Mouse (Mus musculus): ENCODE data around the gene Slc46a1.

The Slc46a1 gene

DNA sequence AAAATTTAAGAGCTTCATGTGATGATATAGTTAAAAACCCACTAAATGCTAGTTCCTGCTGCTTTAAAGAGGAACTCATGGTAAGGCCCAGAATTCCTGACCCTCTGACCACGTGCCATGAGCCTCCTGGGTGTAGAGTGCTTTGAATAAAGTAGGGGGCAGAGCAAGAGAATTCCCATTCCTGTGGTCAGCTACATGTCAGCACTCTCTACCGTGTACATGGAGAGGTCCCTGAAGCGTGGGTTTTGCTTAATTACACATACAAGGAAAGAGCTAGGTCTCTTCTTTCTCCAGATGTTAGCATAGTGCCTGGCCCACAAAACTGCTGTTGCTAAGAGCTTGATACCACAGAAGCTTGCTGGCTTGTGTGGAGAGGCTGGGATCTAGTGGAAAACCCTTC, 39.9 kb downstream of the Slc46a1 start:
- no peak for DNase-seq

DNA sequence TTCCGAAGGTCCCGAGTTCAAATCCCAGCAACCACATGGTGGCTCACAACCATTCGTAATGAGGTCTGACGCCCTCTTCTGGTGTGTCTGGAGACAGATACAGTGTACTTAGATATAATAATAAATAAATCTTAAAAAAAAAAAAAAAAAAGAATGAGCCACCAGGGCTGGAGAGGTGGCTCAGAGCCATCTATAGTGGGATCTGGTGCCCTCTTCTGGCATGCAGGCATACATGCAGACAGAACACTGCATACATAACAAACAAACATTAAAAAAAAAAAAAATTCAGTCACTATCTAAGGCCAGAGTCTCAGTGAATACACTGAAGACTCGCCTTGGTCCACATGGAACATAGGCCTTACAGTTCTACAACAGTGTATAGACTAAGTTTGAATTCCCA, 43.7 kb downstream of the Slc46a1 start:
- peak; percentile 40 to 52 for DNase-seq

DNA sequence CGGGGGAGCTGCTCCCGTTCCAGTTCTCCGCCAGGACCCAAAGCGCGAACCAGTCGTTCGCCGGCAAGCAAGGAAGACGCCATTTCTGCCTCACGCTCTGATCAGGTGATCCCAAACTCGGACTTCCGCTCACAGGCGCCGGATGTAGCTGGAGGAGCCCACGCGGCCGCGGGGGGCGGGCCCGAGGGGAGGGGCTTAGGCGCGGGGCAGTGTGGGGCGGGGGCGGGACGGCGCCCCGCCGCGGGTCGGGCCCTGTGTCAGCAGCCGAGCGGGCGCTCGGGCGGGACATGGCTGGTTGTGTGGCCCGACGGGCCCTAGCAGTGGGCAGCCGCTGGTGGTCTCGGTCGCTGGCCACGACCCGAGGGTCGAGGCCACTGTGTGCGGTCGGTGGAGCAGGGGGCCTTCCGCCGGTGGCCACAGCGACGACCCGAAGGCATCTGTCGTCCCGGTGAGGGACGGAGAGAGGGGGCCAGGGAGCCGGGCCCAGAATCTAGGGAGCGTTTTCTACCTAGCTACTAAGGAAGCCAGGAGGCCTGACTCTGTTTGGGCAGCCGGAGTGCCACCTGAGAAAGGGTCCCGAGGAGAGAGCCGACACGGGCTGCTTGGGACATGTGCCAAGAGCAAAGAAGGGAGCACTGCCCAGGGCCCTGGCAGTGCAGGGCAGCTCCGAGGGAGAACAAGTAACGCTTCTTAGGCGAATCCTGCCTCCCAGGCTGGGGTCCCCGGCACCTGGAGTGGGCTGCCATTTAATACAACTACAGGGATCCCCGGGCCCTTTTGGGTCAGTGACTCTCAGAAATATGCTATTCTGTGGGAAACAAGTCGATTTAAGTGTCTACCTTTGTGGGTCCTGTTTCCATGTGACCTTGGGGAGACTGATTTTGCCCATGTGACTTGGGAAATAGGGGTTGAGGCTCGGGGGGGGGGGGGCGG, 46.8 kb downstream of the Slc46a1 start, which contains the start of the genes Tmem199 and Poldip2:
TSS of gene Tmem199 (minus strand) at position 148 of the 933 bp plus-strand sequence.
TSS of gene Poldip2 (plus strand) at position 169 of the 933 bp plus-strand sequence.
- DNase-seq = peak; percentile 93

DNA sequence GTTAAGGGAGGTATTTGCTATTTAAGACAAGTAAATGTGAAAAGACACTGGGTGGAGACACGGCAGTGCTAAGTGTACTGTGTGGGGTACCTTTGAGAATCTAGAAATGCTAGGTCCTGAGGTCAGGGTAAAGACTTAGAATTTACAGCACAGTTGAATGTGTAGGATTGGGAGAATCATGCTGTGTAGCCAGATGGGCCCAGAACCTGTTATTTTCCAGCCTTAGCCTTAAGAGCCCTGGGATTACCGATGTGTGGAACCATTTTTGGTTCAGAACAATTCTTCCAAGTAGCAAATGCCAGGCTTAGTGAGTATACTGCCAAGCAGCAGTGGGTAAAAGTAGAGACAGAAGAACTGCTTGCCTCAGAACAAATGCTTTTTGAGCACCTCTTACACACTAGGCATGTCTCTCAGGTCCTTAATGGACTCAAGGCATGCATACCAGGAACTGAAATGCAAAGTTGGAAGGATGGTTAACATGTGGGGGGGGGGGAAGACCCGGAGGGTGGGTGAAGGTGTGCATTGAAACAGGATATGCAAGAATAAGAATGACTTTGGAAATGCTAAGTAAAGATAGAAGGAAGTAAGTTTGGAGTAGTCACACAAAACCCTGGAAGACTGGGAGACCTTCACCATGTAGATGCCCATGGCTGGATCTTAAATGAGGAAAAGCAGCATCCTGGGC, 47.8 kb downstream of the Slc46a1 start:
- no peak for DNase-seq

DNA sequence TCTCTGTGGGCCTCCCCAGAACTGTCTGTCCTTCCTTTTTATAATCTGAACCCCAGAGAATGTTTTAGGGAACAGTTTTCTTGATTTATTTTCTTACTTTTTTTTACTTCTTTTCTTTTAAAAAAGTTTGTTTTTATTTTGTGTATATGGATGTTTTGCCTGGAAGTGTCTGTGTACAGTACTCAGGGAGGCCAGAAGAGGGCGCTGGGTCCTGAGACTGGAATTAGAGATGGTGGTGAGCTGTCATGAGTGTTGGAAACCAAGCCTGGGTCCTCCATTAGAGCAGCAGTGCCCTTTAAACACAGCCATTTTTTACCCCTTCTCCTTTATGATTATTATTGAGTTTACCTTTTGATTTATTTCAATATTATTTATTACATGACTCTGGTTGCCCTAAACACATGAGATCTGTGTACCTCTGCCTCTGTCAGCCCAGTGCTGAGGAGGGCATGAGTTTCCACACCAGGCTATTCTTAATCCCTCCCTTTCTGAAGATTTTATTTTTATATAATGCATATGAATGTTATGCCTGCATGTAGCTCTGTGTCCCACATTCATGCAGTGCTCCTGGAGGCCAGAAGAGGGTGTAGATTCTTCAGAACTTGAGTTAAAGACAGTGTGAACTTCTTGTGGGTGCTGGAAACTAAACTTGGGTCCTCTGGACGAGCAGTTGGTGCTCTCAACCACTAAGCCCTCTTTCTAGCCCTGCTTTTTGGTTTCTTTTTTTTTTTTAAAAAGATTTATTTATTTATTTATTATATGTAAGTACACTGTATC, 50.2 kb downstream of the Slc46a1 start:
- DNase-seq = peak; percentile 33 to 53

DNA sequence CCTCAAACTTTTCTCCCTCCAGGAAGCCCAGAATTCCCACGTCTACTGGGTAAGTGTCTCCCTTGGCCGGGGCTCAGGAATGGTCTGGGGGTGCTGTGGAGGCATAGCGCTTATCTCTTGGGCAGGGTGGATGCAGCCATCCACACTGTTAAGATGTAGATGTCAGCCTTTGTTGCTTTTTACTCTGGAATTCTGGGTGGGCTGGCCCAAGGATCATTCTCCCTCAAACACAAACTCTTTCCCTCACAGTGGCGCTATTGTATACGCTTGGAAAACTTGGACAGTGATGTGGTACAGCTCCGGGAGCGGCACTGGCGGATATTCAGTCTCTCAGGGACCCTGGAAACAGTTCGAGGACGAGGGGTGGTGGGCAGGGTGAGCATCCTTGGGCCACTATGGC, 53.4 kb downstream of the Slc46a1 start:
- DNase-seq = no peak
